Comparison of ENCODE assay signal across 9 mouse cellular contexts in the genomic region with DNA sequence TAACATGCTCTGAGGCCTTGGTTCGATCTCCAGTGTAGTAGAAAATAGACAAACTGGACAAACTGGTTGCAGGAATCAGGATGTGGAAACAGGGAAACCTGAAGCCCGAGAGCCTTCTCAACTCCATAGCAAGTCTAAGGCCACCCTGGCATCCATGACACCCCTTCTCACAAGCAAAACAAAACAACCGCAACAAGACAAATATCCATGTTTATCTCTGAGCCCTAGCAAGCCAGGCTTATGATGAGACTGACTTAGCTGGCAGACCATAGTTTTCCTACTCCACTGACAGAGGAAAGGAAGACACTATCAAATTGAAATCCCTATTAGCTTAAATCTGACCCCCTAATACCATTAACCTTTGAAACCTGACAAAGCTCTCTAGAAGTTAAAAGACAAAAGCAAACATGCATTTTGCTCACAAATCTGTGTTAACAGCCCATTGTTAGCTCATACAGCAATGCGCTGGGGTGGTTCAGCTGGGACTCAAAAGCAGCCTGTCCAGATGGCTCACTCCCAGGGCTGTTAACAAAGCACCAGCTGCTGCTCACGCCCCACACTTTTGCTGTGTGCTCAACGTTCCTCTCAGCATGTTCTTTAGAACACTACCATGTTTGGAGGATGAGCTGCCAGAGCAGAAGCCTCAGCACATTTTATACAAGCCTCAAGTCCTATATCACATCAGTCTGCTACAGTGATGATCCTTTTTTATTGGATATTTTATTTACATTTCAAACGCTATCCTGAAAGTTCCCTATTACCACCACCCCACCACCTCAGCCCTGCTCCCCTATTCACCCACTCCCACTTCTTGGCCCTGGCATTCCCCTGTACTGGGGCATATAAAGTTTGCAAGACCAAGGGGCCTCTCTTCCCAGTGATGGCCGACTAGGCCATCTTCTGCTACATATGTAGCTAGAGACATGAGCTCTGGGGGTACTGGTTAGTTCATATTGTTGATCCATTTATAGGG. TPM values are rescaled to one million over a fixed set of nuclear protein-coding genes. Genes with fewer than 3 reads are reported as not detected.
DNase-seq lines count a peak whose midpoint lies in the region; ATAC-seq and TF ChIP-seq lines count a peak whose summit lies in the region.
"Had no signal": no experiment of that assay in that cellular context is flagged by ENCODE, and none has a peak within 500 bp of the region (broad histone marks: within the 10 kb centered on the region; RNA-seq: fewer than 3 reads in every experiment).

No protein-coding gene starts in this region.

- no peaks in the 10 kb centered on the region for H3K4me1 ChIP-seq in cerebellum, adult 2 months (ENCODE audit: control insufficient read depth, insufficient read depth, low read length)
- H3K4me1 ChIP-seq in forebrain, postnatal 0 days (ENCODE audit: insufficient read depth): no peaks in the 10 kb centered on the region
- no peaks in the 10 kb centered on the region for H3K4me1 ChIP-seq in midbrain, embryonic 15.5 days

- no peaks in the 10 kb centered on the region for H3K9me3 ChIP-seq in forebrain, postnatal 0 days (ENCODE audit: low read length)
- no peaks in the 10 kb centered on the region for H3K9me3 ChIP-seq in midbrain, embryonic 15.5 days

- TF ChIP-seq CTCF in cerebellum, adult 2 months (IDR thresholded peaks at IDR 0.05; ENCODE audit: borderline replicate concordance, insufficient read depth, low read depth, low read length): no peak
- no peak for TF ChIP-seq CTCF in forebrain, postnatal 0 days (IDR thresholded peaks at IDR 0.05; ENCODE audit: low read depth)

- H3K27ac ChIP-seq in cerebellum, adult 2 months (ENCODE audit: insufficient read depth, low read length): no peak overlapping the region
- H3K27ac ChIP-seq in forebrain, postnatal 0 days (ENCODE audit: low read depth, low read length): peak overlapping the region; percentile 45; the same call in 1 of the 2 replicates
- no peak overlapping the region for H3K27ac ChIP-seq in midbrain, embryonic 15.5 days

- H3K36me3 ChIP-seq in forebrain, postnatal 0 days (ENCODE audit: insufficient read depth): no peaks in the 10 kb centered on the region
- H3K36me3 ChIP-seq in midbrain, embryonic 15.5 days (replicated peaks): no peaks in the 10 kb centered on the region

- no peak for TF ChIP-seq POLR2A in cerebellum, adult 2 months (IDR thresholded peaks at IDR 0.05; ENCODE audit: borderline replicate concordance, insufficient read depth, low read length)

- DNase-seq in cerebellum, postnatal 10 days: peak; percentile 48 to 66
- no peak for DNase-seq in cerebellum, adult 2 months
- DNase-seq in forebrain, postnatal 0 days: peak; percentile 83
- peak; percentile 82 to 87 for DNase-seq in layer of hippocampus, postnatal 36 days
- no peak for DNase-seq in cerebellum, postnatal 25 days
- DNase-seq in adrenal gland, adult 8-10 months: no peak

- 39% methylated on average over 8 of the region's 8 CpGs for WGBS in cerebellum, adult 2 months
- 41% methylated on average over 8 of the region's 8 CpGs for WGBS in forebrain, postnatal 0 days
- WGBS in midbrain, embryonic 15.5 days: 46% methylated on average over 8 of the region's 8 CpGs

- no peaks in the 10 kb centered on the region for H3K27me3 ChIP-seq in cerebellum, adult 2 months (ENCODE audit: control insufficient read depth, insufficient read depth, low read length)
- H3K27me3 ChIP-seq in forebrain, postnatal 0 days (ENCODE audit: insufficient read depth, low read length): no peaks in the 10 kb centered on the region
- H3K27me3 ChIP-seq in midbrain, embryonic 15.5 days (replicated peaks): no peaks in the 10 kb centered on the region

- H3K9ac ChIP-seq in forebrain, postnatal 0 days: no peak overlapping the region
- H3K9ac ChIP-seq in midbrain, embryonic 15.5 days: no peak overlapping the region

- no peak overlapping the region for H3K4me3 ChIP-seq in cerebellum, adult 2 months (replicated peaks; ENCODE audit: insufficient read depth, low read depth, low read length)
- H3K4me3 ChIP-seq in forebrain, postnatal 0 days (ENCODE audit: low read depth, low read length): no peak overlapping the region
- H3K4me3 ChIP-seq in midbrain, embryonic 15.5 days: no peak overlapping the region

- H3K4me2 ChIP-seq in forebrain, postnatal 0 days (ENCODE audit: low read depth): no peak overlapping the region
- no peak overlapping the region for H3K4me2 ChIP-seq in midbrain, embryonic 15.5 days

- peak; percentile 99 for ATAC-seq in forebrain, postnatal 0 days
- peak; percentile 95 for ATAC-seq in midbrain, embryonic 15.5 days (replicated peaks)
- no peak for ATAC-seq in megakaryocyte-erythroid progenitor cell, adult 5-6 weeks (replicated peaks; ENCODE audit: low FRiP score, low TSS enrichment, poor library complexity, severe bottlenecking)

RNA-seq across cellular contexts. Expression of a gene that starts 24.0 kb away (rescaled TPM):
- not detected in 2 replicates for polyA plus RNA-seq in cerebellum, adult 2 months (2012; rRNA removed)
- 2.4 and 2.6 TPM in 2 replicates for total RNA-seq in forebrain, postnatal 0 days (2014; rRNA removed)
- polyA plus RNA-seq in forebrain, postnatal 0 days (2015; fragmentation: Nextera tagmentation; extraction: Ambion mirVana): 1.8 and 3.0 TPM in 2 replicates
- under 1 TPM; 0.45 to 0.58 TPM for total RNA-seq in layer of hippocampus, postnatal 36 days (2021)
- 0.32 and 0.37 TPM in 2 replicates for polyA plus RNA-seq in midbrain, embryonic 15.5 days (2015; fragmentation: Nextera tagmentation; extraction: Ambion mirVana)
- not detected in 2 replicates for total RNA-seq in megakaryocyte-erythroid progenitor cell, adult 5-6 weeks (2014; fragmentation: Nextera tagmentation)
- total RNA-seq in megakaryocyte-erythroid progenitor cell, adult 5-6 weeks (2017): not detected in 2 replicates
- total RNA-seq in adrenal gland, adult 8-10 months (2022): not detected
- polyA plus RNA-seq: large intestine, adult 2 months had no signal

Comparison
In these comparisons a context has a peak if more than half of its experiments do, and no peak if none do; other contexts are left out.
1. DNase-seq: peak in cerebellum, postnatal 10 days (2 of 2), forebrain, postnatal 0 days (single experiment) and layer of hippocampus, postnatal 36 days (2 of 2); none in cerebellum, adult 2 months (0 of 2), cerebellum, postnatal 25 days (0 of 2) and adrenal gland, adult 8-10 months (single experiment).